Mouse (Mus musculus) lung, postnatal 0 days (tissue): ENCODE measurements at regions not wholly inside any gene's neighbourhood (a gene's known extent, or its start where the extent isn't known, plus 50 kb on each side); places are given as distances from the start of the nearest gene placed in this dataset.

Experiments
- CTCF ChIP-seq: IDR thresholded peaks from 2 replicates; pipeline ENCODE4 v1.5.1; 2016; ENCODE audit warnings: antibody characterized with exemption, mild to moderate bottlenecking
- EP300 ChIP-seq: IDR thresholded peaks from 2 replicates; pipeline ENCODE4 v1.6.1; 2016; ENCODE audit warnings: antibody characterized with exemption, mild to moderate bottlenecking, control low read depth

DNA sequence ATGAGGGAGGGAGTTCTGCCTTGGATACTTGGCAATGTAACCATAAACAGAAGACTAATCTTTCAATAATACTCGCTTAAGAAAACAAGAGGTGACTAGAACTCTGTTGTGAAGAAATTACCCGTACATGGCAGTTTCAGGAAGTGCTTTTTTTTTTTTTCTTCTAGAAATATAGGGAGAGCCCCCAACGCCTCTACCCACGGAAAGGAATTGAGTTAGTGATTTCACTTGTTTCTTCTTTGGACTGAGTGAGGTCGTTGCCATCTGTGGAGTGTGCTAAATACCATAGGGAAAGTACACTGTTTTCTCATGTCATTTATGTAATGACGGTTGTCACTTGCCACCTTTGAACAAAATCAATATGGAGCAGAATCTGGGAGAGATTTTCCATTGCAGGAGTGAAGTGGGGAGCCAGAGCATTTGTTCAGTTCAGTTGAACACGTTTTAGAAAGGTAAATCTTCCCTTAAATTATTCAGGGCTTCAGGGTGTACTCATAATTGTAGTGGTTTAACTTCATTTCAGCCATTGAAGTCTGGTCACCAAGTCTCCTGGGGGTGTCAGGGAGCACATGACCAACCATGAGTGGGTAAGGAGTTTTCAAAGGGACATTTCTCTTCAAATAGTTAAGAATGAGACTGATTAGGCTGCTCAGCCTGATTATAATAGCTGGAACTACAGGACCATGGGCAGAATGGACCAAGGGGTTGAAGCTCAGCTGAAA, 266.3 kb upstream of the 2610301B20Rik start:
- TF ChIP-seq CTCF (no peak), EP300 (no peak)
